Mouse (Mus musculus): Measurements from ENCODE around the gene Sfn. TPM values are rescaled to one million over a fixed set of nuclear protein-coding genes. Genes with fewer than 3 reads are reported as not detected.
A peak's percentile ranks its signal among the peaks of the same experiment; 100 is the strongest.
"Not testable (repeated sequence)": the region's sequence is repeated elsewhere in the genome, so short reads cannot be mapped to it uniquely, and the experiment has no call there.

Gene Sfn
- total RNA-seq (2014; fragmentation: Nextera tagmentation) (1.7 and 2.7 TPM in 2 replicates), total RNA-seq (2017) (1.3 and 2.0 TPM in 2 replicates)

DNA sequence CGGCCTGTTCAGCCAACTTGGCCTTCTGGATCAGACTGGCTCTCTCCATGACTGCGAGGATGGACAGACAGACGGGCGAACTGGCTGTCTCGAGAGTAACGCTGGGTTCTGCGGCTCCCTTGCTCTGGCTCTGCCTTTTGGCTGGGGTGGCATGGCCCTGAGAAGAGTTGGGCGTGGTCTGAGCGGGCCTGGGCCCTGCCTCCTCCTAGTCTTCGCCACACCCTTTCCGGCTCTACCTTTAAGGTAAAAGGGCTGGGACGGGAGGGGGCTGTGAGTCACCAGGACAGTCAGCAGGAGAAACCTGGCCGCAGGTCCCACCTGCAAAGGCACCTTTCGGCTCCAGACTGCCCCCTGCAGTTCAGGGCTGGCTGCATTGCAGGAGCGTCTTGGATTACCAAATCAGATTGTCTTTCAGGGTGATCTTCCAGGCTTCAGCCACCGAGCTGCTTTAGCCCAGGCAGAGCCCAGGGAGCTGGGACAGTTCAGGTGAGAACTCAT lies at the start of gene Sfn:
Gene Sfn (minus strand): TSS at position 448 of the 498 bp plus-strand sequence.
- peak; percentile 36; the same call in 1 of the 2 replicates for ATAC-seq (replicated peaks; ENCODE audit: low FRiP score, low TSS enrichment, poor library complexity, severe bottlenecking)

- ATAC-seq (replicated peaks; ENCODE audit: low FRiP score, low TSS enrichment, poor library complexity, severe bottlenecking): no peak
These were observed 49.5 kb upstream of the Sfn start for GRCm38 (mm10) chr4:133651445-133651844.

- peak; percentile 86 for ATAC-seq (replicated peaks; ENCODE audit: low FRiP score, low TSS enrichment, poor library complexity, severe bottlenecking)
These were observed 48.2 kb upstream of the Sfn start, which contains the start of gene Zdhhc18 for GRCm38 (mm10) chr4:133649989-133650699. Gene Zdhhc18, minus strand, starts transcription at chr4:133650154.

DNA sequence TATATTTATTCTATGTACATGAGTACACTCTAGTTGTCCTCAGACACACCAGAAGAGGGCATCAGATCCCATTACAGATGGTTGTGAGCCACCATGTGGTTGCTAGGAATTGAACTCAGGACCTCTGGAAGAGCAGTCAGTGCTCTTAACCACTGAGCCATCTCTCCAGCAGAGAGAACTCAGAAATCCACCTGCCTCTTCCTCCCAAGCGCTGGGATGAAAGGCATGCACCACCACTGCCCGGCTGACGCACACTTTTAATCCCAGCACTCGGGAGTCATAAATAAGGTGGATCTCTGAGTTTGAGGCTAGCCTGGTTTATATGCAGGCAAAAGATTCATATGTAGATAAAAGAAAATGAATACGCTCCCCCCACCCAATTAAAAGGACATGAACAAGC lies 47.5 kb upstream of the Sfn start:
- not testable (repeated sequence) for ATAC-seq (replicated peaks; ENCODE audit: low FRiP score, low TSS enrichment, poor library complexity, severe bottlenecking)

- no peak for ATAC-seq (replicated peaks; ENCODE audit: low FRiP score, low TSS enrichment, poor library complexity, severe bottlenecking)
These were observed 43.7 kb upstream of the Sfn start for GRCm38 (mm10) chr4:133645680-133646079.

DNA sequence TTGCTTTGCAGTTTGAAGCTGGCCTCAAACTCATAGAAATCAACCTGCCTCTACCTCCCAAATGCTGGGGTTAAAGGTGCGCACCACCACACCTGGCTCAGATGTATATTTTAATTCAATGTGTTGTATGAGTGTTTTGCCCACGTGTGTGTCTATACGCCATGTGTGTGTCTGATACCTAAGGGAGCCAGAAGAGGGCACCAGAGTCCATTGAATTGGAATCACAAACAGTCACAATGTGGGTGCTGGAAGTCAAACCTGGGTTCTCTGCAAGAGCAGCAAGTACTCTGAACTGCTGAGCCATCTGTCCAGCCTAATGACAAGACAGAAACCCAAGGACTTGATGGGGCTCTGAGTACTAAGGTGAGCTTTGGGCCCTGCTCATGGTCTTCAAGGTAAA lies 43.2 kb upstream of the Sfn start:
- no peak for ATAC-seq (replicated peaks; ENCODE audit: low FRiP score, low TSS enrichment, poor library complexity, severe bottlenecking)

DNA sequence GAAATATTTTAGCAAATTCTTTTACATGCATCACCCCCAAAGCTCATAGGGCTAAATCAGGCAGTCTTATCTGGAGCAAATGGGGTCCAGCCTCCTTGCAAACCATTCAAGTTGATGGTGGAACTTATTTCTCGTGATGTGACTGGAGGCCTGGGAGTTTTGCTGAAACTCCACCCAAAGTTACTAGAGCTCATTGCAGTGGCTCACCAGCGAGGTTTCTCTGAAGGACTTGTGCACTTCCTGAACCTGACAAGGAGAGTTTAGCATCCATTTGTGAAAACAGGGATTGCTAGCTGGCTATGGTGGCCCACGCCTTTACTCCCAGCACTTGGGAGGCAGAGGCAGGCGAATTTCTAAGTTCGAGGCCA lies 32.1 kb upstream of the Sfn start:
- ATAC-seq (replicated peaks; ENCODE audit: low FRiP score, low TSS enrichment, poor library complexity, severe bottlenecking): no peak

- peak; percentile 90 for ATAC-seq (replicated peaks; ENCODE audit: low FRiP score, low TSS enrichment, poor library complexity, severe bottlenecking)
These were observed 31.5 kb upstream of the Sfn start for GRCm38 (mm10) chr4:133633332-133634042.

DNA sequence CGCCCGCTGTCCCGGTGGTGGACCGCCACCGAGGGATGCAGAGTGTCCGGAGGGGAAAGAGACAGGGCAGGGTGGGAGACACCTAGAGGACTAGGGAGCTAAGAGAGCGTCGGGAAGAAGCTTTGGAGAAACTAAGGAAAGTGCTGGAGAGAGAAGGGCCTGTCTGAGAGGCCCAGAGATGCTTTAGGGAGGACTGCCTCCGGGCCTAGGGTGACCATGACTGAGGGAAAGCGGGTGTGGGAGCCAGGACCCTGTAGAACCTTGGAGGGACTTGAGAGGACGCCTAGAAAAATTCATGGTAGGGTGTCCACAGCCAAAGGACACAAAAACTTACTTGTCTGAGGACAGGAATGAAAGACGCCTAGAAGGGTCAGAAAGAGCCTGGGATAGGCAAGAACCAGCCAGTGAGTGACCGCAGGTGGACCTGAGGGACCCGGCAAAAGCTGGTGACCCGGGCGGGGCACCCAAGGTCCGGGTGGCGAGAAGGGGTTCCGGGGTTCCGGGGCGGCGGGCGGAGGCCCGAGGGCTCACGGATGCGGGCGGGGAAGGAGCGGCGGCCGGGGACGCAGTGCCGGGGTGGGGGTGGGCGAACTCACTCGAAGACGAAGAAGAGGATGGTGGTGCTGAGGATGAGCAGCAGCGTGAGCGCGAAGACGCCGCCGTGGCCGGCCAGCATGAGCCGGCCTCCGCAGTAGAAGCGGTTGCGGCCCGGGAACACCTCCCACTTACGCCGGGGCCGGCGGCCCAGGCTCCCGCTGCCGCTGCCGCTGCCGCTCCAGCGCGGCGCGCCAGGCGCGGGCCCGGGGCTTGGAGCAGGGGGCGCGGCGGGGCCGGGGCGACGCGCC lies 30.7 kb upstream of the Sfn start:
- 0 out of 2 replicates have a peak, but pooled peaks have one; percentile 4 for ATAC-seq (replicated peaks; ENCODE audit: low FRiP score, low TSS enrichment, poor library complexity, severe bottlenecking)

GRCm38 (mm10) chr4:133631769-133632411 lies 29.9 kb upstream of the Sfn start:
- no peak for ATAC-seq (replicated peaks; ENCODE audit: low FRiP score, low TSS enrichment, poor library complexity, severe bottlenecking)

DNA sequence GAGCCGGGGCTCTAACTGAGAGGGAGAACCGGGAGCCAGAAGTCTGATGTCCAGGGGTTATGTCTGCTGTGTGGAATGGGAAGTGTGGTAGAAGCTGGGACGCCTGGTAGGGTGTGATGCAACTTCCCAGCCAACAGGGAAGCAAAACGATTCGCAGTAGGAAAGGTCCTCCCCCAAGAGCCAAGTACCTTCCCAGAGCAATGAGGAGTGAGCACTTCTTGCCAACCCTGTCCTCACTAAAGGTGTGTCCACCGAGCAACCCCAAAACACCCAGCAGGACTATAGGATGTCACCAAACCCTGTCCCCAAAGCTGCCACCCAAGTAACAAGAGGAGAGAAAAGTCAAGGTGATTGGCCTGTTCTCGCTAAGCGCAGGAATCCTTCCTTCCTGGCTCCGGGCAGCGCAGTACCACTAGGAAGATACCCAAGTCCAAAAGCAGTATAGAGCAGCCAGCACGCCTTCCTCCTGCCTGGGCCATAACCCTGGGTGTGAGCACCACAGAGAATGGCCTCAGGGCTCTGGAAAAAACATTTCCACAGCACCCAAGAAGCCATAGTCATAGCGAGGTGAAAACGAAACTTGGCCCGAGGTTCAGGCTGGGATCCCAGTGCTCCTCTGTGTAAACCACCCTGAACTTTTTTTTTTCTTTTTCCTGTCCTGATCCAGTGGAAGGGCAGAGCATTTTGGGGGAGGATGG lies 29.3 kb upstream of the Sfn start:
- ATAC-seq (replicated peaks; ENCODE audit: low FRiP score, low TSS enrichment, poor library complexity, severe bottlenecking): 0 out of 2 replicates have a peak, but pooled peaks have one; percentile 21

DNA sequence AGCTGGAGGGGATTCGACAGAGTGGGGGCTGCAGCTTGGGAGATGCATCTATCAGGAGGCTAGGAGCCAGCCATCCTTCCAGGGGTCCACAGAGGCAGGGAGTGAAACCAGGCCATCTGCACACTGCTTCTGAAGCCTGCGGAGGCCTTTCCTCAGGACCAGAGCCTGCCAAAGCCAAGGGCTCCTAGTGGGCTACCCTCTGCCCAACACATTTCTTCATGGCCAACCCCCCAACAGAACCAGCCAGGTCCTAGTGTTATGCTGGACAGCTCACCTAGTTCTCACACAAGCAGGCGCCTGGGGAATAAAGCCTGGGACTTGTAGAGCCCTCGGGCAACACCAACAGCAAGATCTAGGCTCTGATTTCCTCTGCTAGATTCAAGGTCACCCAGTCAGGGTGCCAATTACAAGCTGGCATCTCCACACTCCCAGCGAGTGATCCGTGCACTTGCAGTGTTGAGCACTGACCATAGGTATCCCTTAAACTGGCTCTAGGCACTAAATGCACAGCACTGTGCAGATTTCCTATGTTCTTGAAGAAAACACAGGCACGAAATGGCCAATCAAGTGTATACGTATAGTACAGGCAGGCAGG lies 28.5 kb upstream of the Sfn start:
- no peak for ATAC-seq (replicated peaks; ENCODE audit: low FRiP score, low TSS enrichment, poor library complexity, severe bottlenecking)

DNA sequence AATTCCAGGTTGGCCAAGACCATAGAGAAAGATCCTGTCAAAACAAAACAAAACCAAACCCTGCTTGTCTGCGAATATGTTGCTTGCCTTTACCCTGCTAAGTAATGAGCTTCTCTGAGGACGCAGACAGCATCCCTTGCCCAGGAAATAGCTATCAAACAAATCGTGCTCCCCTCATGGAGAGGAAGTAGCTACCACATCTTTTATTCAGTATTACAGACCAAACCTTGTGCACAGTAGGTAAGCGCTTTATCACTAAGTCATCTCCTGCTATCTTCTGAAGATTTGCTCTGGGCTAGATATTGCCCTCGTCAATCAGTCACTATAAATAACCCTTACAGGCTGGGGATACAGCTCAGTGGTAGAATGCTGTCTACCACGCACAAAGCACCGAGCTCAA lies 27.2 kb upstream of the Sfn start:
- no peak for ATAC-seq (replicated peaks; ENCODE audit: low FRiP score, low TSS enrichment, poor library complexity, severe bottlenecking)

DNA sequence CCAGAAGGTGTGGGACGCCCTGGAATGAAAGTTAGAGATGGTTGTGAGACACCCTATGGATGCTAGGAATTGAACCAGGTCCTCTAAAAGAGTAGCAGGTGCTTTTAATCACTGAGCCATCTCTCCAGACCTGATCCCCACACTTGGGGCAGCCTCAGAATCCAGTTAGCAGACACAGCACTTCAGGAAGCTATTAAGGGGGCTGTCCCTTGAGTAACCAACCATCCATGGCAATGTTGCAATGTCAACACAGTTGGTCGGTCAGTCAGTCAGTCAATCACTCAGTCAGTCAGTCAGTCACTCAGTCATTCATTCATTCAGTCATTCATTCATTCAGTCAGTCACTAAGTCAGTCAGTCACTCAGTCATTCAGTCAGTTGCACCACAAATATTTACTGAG lies 26.5 kb upstream of the Sfn start:
- ATAC-seq (replicated peaks; ENCODE audit: low FRiP score, low TSS enrichment, poor library complexity, severe bottlenecking): no peak

DNA sequence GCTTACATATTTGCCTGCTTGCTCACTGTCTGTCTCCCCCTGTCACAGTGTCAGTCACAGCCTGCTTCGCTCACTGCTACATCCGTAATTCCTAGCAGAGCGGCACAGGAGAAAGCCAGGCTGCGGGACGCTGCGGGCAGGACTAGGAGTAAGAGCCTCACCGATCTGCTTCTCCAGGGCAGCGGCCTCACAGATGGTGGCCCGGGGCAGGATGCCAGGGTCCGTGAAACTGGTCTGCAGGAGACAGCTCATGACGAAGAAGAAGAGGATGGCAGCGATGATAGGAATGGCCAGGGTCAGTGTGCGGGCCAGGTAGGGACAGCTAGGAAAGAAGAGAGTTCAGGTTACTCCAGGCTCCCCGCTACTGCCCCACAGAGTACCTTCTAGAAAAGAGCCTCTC lies 25.1 kb upstream of the Sfn start:
- ATAC-seq (replicated peaks; ENCODE audit: low FRiP score, low TSS enrichment, poor library complexity, severe bottlenecking): no peak

DNA sequence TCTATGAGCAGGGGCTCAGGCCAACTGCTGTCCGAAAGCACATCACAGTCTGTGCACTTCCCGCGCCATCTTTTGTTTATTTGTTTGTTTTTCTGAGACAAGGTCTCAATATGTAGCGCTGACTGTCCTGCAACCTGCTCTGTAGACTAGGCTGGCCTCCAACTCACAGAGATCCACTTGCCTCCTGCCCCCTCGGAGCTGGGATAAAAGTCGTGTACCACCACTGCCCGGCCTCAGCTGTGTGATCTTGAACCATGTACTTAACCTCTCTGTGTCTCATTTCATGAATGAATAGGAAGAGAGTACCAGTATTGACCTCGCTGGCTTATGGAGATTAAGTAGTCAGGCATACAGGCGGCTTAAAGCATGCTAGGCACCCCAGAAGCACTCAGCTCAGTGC lies 24.7 kb upstream of the Sfn start:
- ATAC-seq (replicated peaks; ENCODE audit: low FRiP score, low TSS enrichment, poor library complexity, severe bottlenecking): no peak

DNA sequence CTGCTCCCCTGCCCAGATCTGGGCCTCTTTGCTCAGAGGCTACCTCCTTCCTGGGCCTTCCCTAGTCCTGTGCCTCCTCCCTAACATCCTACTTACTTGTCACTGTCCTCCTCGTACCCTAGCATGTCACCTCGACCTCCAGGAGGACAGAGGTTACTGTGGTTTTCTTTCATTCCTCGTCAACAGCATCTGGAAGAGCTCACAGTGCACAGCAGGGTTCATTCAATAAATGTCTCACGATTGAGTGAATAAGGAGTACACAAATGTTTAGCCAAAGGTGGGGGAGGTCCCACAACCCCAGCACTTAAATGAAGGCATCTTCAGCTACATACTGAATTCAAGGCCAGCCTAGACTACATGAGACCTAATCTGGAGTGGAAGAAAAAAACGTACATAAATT lies 24.3 kb upstream of the Sfn start:
- no peak for ATAC-seq (replicated peaks; ENCODE audit: low FRiP score, low TSS enrichment, poor library complexity, severe bottlenecking)

DNA sequence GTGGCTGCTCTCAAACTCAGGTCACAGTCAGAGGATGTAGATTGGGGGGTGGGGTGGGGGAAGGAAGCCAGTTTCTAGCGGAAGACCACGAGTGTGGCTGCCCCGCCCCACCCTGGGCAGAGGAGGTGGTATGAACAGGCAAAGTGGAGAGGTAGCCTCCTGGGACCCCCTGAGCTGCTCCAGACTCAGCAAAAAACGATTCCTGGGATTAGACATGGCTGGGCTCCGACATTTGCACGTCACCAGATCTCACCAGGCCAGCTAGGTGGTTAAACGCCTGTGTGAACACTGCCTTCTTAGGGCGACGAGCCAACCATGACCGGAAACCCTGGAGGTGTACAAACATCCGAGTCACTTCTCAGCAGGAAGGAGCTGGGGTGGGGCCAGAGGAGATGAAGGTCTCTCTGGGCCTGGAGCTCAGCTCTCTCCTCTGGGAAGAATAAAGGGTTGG lies 23.7 kb upstream of the Sfn start:
- ATAC-seq (replicated peaks; ENCODE audit: low FRiP score, low TSS enrichment, poor library complexity, severe bottlenecking): 0 out of 2 replicates have a peak, but pooled peaks have one; percentile 19

Measured in megakaryocyte-erythroid progenitor cell, adult 5-6 weeks (primary cell).